Mouse (Mus musculus): ENCODE measurements around the gene Zfp53. TPM values are rescaled to one million over a fixed set of nuclear protein-coding genes. Genes with fewer than 3 reads are reported as not detected.

Gene Zfp53
- 5.0 TPM for polyA plus RNA-seq (2015; fragmentation: Illumina TruSeq; extraction: RNeasy Lipid Tissue Mini Kit (QIAGEN cat#74804); ENCODE audit: low read depth, low replicate concordance)

GRCm38 (mm10) chr17:21488760-21489499, at the start of gene Zfp53:
Zfp53 (plus strand) TSS chr17:21488998.

GRCm38 (mm10) chr17:21450138-21450704, 38.6 kb upstream of the Zfp53 start, which contains the start of gene Zfp51:
Zfp51 (plus strand) TSS chr17:21450374.

DNA sequence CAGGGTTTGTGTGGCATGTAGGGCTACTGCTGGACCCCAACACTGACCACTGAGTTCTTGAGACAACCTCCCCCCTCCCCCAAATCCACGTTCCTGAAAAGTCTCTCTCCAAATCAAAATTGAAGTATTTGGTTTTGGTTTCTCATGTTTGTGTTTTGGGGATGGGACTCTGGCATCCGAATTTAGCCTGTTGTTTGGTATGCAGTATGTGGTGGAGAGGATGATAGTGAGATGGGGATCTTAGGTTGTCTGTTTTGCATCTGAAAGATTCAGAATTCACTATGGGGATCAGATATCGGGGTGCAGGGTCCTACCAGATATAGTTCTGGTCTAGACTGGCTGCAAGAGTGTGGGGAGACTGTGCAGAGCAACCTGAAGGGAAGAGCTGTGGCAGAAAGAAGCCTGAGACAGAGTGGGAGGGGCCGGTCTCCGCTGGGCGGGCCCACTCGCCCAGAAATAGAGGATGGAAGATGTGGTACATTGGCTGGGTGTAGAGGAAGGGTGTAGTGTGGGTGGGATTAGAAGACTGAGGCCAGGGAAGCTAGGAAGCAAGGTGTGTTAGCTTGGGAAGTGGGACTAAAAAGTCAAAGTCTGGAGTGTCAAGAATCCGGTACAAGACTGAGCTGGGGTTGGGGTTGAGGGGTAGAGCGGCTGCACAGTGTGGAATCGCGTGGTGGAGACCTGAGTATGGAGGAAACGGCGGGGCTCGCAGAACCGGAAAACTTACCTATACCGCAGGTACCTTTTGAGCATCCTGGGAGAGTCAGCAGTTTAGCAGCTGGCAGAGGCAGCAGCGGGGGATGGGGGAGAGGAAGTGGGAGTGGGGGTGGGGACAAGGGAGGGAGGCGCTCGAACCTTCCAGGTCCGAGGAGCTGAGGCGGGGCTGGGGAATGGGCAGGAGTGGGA, 46.6 kb downstream of the Zfp53 start, which contains the start of gene Zfp52:
Zfp52 (plus strand) TSS at position 444 of the 906 bp plus-strand sequence.

Other genes starting within 250 kb of the Zfp53 start
- not detected for gene Vmn1r235, start 232.6 kb upstream of the Zfp53 start, polyA plus RNA-seq (2015; fragmentation: Illumina TruSeq; extraction: RNeasy Lipid Tissue Mini Kit (QIAGEN cat#74804); ENCODE audit: low read depth, low replicate concordance)
- not detected for gene Vmn1r236, start 206.1 kb upstream of the Zfp53 start, polyA plus RNA-seq (2015; fragmentation: Illumina TruSeq; extraction: RNeasy Lipid Tissue Mini Kit (QIAGEN cat#74804); ENCODE audit: low read depth, low replicate concordance)
- not detected for gene Vmn1r237, start 177.1 kb upstream of the Zfp53 start, polyA plus RNA-seq (2015; fragmentation: Illumina TruSeq; extraction: RNeasy Lipid Tissue Mini Kit (QIAGEN cat#74804); ENCODE audit: low read depth, low replicate concordance)
- 3.1 TPM for gene Zfp677, start 105.2 kb upstream of the Zfp53 start, polyA plus RNA-seq (2015; fragmentation: Illumina TruSeq; extraction: RNeasy Lipid Tissue Mini Kit (QIAGEN cat#74804); ENCODE audit: low read depth, low replicate concordance)
- 3.0 TPM for gene Zfp54, start 65.8 kb upstream of the Zfp53 start, polyA plus RNA-seq (2015; fragmentation: Illumina TruSeq; extraction: RNeasy Lipid Tissue Mini Kit (QIAGEN cat#74804); ENCODE audit: low read depth, low replicate concordance)
- 5.8 TPM for gene Zfp51, start 38.6 kb upstream of the Zfp53 start, polyA plus RNA-seq (2015; fragmentation: Illumina TruSeq; extraction: RNeasy Lipid Tissue Mini Kit (QIAGEN cat#74804); ENCODE audit: low read depth, low replicate concordance)
- 5.1 TPM for gene Zfp52, start 46.5 kb downstream of the Zfp53 start, polyA plus RNA-seq (2015; fragmentation: Illumina TruSeq; extraction: RNeasy Lipid Tissue Mini Kit (QIAGEN cat#74804); ENCODE audit: low read depth, low replicate concordance)
- 14.0 TPM for gene Zfp948, start 78.0 kb downstream of the Zfp53 start, polyA plus RNA-seq (2015; fragmentation: Illumina TruSeq; extraction: RNeasy Lipid Tissue Mini Kit (QIAGEN cat#74804); ENCODE audit: low read depth, low replicate concordance)
- 18.1 TPM for gene Zfp983, start 161.6 kb downstream of the Zfp53 start, polyA plus RNA-seq (2015; fragmentation: Illumina TruSeq; extraction: RNeasy Lipid Tissue Mini Kit (QIAGEN cat#74804); ENCODE audit: low read depth, low replicate concordance)
- gene Gm10226, start 202.9 kb downstream of the Zfp53 start, polyA plus RNA-seq (2015; fragmentation: Illumina TruSeq; extraction: RNeasy Lipid Tissue Mini Kit (QIAGEN cat#74804); ENCODE audit: low read depth, low replicate concordance): 5.0 TPM
- gene Zfp760, start 218.7 kb downstream of the Zfp53 start, polyA plus RNA-seq (2015; fragmentation: Illumina TruSeq; extraction: RNeasy Lipid Tissue Mini Kit (QIAGEN cat#74804); ENCODE audit: low read depth, low replicate concordance): 8.5 TPM
- 2.7 TPM for gene Zfp229, start 241.8 kb downstream of the Zfp53 start, polyA plus RNA-seq (2015; fragmentation: Illumina TruSeq; extraction: RNeasy Lipid Tissue Mini Kit (QIAGEN cat#74804); ENCODE audit: low read depth, low replicate concordance)

All from brain, adult 10 weeks (tissue).